Mouse (Mus musculus): ENCODE results near the gene Dact3. TPM values are rescaled to one million over a fixed set of nuclear protein-coding genes. Genes with fewer than 3 reads are reported as not detected.

Gene Dact3
- polyA plus RNA-seq, 1 experiment from 2014 or later: 2.1 TPM

DNA sequence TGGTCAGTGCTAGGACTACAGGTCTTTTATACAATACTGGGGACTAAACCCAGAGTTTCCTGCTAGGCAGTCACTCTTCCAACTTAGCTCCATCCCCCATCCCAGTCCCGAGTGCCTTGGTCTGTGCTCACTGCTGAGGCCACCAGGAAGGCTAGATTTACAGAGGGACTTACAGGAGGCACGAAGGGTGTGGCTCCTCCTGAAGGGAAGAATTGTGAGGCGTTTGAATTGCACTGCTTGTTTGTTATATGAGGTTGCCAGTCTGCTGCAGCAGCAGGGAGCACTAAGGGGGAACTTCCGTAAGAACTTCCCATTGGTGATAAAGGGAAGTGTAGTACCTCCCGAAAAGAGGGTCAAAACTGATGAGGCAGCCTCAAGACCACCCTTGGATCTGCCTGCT lies 5.5 kb downstream of the Dact3 start:
- Histone ChIP-seq H3K9me3 (ENCODE audit: control insufficient read depth, low read length) (peaks cover 6% of the 10 kb centered on the region), H3K27me3 (ENCODE audit: control insufficient read depth, insufficient read depth, low read depth, low read length) (peaks cover 11% of the 10 kb centered on the region), H3K27ac (ENCODE audit: low read length) (peak overlapping the region; percentile 79), H3K9ac (ENCODE audit: low read length) (peak overlapping the region; percentile 13; the same call in 1 of the 2 replicates), H3K4me3 (ENCODE audit: low read length) (no peak overlapping the region), H3K36me3 (ENCODE audit: control insufficient read depth, insufficient read depth, low read length) (peaks cover 21% of the 10 kb centered on the region), H3K4me1 (replicated peaks; ENCODE audit: control insufficient read depth, insufficient read depth, low read length) (peaks cover 19% of the 10 kb centered on the region), H3K4me2 (ENCODE audit: low read depth, low read length) (peak overlapping the region; percentile 14; the same call in 1 of the 2 replicates)
- ATAC-seq (ENCODE audit: low read depth): 0 out of 2 replicates have a peak, but pooled peaks have one; percentile 1
- 24% methylated on average over 5 of the region's 5 CpGs for WGBS

GRCm38 (mm10) chr7:16883162-16883561 lies 8.0 kb downstream of the Dact3 start:
- ATAC-seq (ENCODE audit: low read depth): no peak
- Histone ChIP-seq H3K4me2 (ENCODE audit: low read depth, low read length) (no peak overlapping the region), H3K9me3 (ENCODE audit: control insufficient read depth, low read length) (peaks cover 15% of the 10 kb centered on the region), H3K27ac (ENCODE audit: low read length) (no peak overlapping the region), H3K36me3 (ENCODE audit: control insufficient read depth, insufficient read depth, low read length) (peaks cover 30% of the 10 kb centered on the region), H3K4me1 (replicated peaks; ENCODE audit: control insufficient read depth, insufficient read depth, low read length) (peaks cover 11% of the 10 kb centered on the region), H3K9ac (ENCODE audit: low read length) (no peak overlapping the region), H3K27me3 (ENCODE audit: control insufficient read depth, insufficient read depth, low read depth, low read length) (peaks cover 19% of the 10 kb centered on the region), H3K4me3 (ENCODE audit: low read length) (no peak overlapping the region)
- 87% methylated on average over 6 of the region's 6 CpGs for WGBS

- Histone ChIP-seq H3K36me3 (ENCODE audit: control insufficient read depth, insufficient read depth, low read length) (peaks cover 30% of the 10 kb centered on the region), H3K4me3 (ENCODE audit: low read length) (no peak overlapping the region), H3K4me2 (ENCODE audit: low read depth, low read length) (no peak overlapping the region), H3K9me3 (ENCODE audit: control insufficient read depth, low read length) (peaks cover 15% of the 10 kb centered on the region), H3K27ac (ENCODE audit: low read length) (no peak overlapping the region), H3K9ac (ENCODE audit: low read length) (no peak overlapping the region), H3K4me1 (replicated peaks; ENCODE audit: control insufficient read depth, insufficient read depth, low read length) (peaks cover 11% of the 10 kb centered on the region), H3K27me3 (ENCODE audit: control insufficient read depth, insufficient read depth, low read depth, low read length) (peaks cover 19% of the 10 kb centered on the region)
- 71% methylated on average over 4 of the region's 4 CpGs for WGBS
- ATAC-seq (ENCODE audit: low read depth): no peak
Observed at GRCm38 (mm10) chr7:16884334-16884733, 9.2 kb downstream of the Dact3 start.

DNA sequence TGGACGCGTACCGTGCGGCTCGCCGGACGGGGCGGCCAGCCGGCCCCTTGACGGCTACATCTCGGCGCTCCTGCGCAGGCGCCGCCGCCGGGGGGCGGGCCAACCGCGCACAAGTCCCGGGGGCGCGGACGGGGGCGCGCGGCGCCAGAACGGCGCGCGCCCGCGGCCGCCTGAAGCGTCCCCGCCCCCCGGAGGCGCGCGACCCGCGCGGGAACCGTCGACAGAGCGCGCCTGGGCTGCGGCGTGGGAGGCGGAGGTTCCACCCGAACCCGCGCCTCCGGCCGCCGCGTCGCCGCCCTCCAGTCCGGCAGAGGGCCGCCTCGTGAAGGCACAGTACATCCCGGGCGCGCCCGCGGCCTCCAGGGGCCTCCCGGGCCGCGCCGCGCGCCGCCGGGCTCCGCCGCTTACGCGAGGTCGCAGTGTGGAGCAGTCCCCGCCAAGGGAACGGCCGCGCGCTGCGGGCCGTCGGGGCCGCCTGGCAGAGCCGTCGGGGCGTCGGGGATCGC lies 10.2 kb downstream of the Dact3 start:
- Histone ChIP-seq H3K4me2 (ENCODE audit: low read depth, low read length) (peak overlapping the region; percentile 44), H3K36me3 (ENCODE audit: control insufficient read depth, insufficient read depth, low read length) (peaks cover 30% of the 10 kb centered on the region), H3K9ac (ENCODE audit: low read length) (peak overlapping the region; percentile 27; the same call in 1 of the 2 replicates), H3K4me1 (replicated peaks; ENCODE audit: control insufficient read depth, insufficient read depth, low read length) (peaks cover 5% of the 10 kb centered on the region), H3K27ac (ENCODE audit: low read length) (no peak overlapping the region), H3K4me3 (ENCODE audit: low read length) (peak overlapping the region; percentile 37), H3K27me3 (ENCODE audit: control insufficient read depth, insufficient read depth, low read depth, low read length) (peaks cover 19% of the 10 kb centered on the region), H3K9me3 (ENCODE audit: control insufficient read depth, low read length) (peaks cover 15% of the 10 kb centered on the region)
- 13% methylated on average over 57 of the region's 95 CpGs for WGBS
- peak; percentile 39; the same call in 1 of the 2 replicates for ATAC-seq (ENCODE audit: low read depth)

DNA sequence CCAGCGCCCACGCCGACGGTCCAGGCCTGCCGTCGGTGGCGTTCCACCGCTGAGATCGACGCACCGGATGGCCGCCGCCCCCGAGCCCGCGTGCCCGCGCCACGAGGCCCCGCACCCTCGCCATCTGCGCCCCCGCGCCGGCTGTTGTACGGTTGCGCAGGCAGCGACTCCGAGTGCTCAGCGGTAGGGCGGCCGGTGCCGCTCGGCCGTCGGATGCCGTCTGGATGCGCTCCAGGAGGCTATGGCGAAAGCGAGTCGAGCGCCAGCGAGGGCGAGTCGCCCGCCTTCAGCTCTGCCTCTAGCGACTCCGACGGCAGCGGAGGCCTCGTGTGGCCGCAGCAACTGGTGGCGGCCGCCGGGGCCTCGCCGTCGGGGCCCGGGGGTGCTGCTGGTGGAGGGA lies 10.8 kb downstream of the Dact3 start:
- no peak for ATAC-seq (ENCODE audit: low read depth)
- Histone ChIP-seq H3K4me1 (replicated peaks; ENCODE audit: control insufficient read depth, insufficient read depth, low read length) (peaks cover 3% of the 10 kb centered on the region), H3K9me3 (ENCODE audit: control insufficient read depth, low read length) (peaks cover 15% of the 10 kb centered on the region), H3K27ac (ENCODE audit: low read length) (no peak overlapping the region), H3K4me3 (ENCODE audit: low read length) (peak overlapping the region; percentile 37; the same call in 1 of the 2 replicates), H3K4me2 (ENCODE audit: low read depth, low read length) (no peak overlapping the region; the same call in 1 of the 2 replicates), H3K27me3 (ENCODE audit: control insufficient read depth, insufficient read depth, low read depth, low read length) (peaks cover 19% of the 10 kb centered on the region), H3K9ac (ENCODE audit: low read length) (no peak overlapping the region), H3K36me3 (ENCODE audit: control insufficient read depth, insufficient read depth, low read length) (peaks cover 30% of the 10 kb centered on the region)
- WGBS: 50% methylated on average over 59 of the region's 59 CpGs

DNA sequence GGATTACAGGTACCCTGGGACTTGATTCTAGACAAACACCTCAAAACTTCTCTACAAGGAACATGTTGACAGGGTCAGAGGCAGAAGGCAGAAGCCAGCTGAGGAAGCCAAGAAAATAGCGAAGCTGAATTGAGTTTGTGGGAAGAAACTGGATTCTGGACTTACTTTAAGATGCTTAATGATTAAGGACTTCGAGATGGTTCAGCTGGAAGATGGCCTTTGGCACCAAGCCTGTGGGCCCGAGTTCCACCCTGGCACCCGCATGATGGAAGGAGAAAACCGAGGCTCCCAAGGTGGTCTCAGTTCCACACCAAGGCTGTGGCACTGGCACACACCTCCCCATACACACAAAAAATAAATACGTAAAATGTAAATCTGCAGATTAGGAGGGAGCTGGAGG lies 15.4 kb downstream of the Dact3 start:
- Histone ChIP-seq H3K4me1 (replicated peaks; ENCODE audit: control insufficient read depth, insufficient read depth, low read length) (peaks cover 32% of the 10 kb centered on the region), H3K9ac (ENCODE audit: low read length) (peak overlapping the region; percentile 38; the same call in 1 of the 2 replicates), H3K36me3 (ENCODE audit: control insufficient read depth, insufficient read depth, low read length) (peaks cover 11% of the 10 kb centered on the region), H3K9me3 (ENCODE audit: control insufficient read depth, low read length) (peaks cover 9% of the 10 kb centered on the region), H3K27ac (ENCODE audit: low read length) (peak overlapping the region; percentile 96), H3K4me2 (ENCODE audit: low read depth, low read length) (peak overlapping the region; percentile 74), H3K27me3 (ENCODE audit: control insufficient read depth, insufficient read depth, low read depth, low read length) (peaks cover 31% of the 10 kb centered on the region), H3K4me3 (ENCODE audit: low read length) (peak overlapping the region; percentile 15; the same call in 1 of the 2 replicates)
- ATAC-seq (ENCODE audit: low read depth): peak; percentile 16; the same call in 1 of the 2 replicates
- 30% methylated on average over 6 of the region's 6 CpGs for WGBS

DNA sequence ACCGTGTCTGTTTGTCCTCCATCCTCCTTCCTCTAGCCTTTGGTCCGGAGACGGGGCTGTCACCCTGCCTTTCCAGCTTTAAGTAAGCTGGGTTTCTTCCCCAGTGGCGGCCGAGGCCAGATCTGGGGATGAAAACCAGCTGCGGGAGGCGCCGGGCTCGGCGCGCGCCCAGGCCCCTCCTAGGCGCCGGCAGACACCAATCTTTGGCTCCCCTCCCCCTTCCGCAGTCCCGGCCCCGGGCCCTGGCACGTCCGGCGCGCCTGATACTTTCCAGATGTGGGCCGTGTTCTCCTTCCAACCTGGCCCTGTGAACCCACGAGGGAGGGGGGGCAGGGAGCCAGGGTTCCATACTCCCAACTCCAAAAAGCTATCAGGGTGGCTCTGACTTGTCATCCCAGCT lies 15.8 kb downstream of the Dact3 start:
- peaks cover 33% of the 10 kb centered on the region for H3K4me1 ChIP-seq (replicated peaks; ENCODE audit: control insufficient read depth, insufficient read depth, low read length)
- peak overlapping the region; percentile 74 for H3K4me2 ChIP-seq (ENCODE audit: low read depth, low read length)
- peaks cover 6% of the 10 kb centered on the region for H3K36me3 ChIP-seq (ENCODE audit: control insufficient read depth, insufficient read depth, low read length)
- peak; percentile 89 for ATAC-seq (ENCODE audit: low read depth)
- H3K9me3 ChIP-seq (ENCODE audit: control insufficient read depth, low read length): peaks cover 5% of the 10 kb centered on the region
- H3K27me3 ChIP-seq (ENCODE audit: control insufficient read depth, insufficient read depth, low read depth, low read length): peaks cover 27% of the 10 kb centered on the region
- H3K4me3 ChIP-seq (ENCODE audit: low read length): no peak overlapping the region
- H3K9ac ChIP-seq (ENCODE audit: low read length): peak overlapping the region; percentile 38; the same call in 1 of the 2 replicates
- WGBS: 1% methylated on average over 23 of the region's 23 CpGs
- peak overlapping the region; percentile 96 for H3K27ac ChIP-seq (ENCODE audit: low read length)

DNA sequence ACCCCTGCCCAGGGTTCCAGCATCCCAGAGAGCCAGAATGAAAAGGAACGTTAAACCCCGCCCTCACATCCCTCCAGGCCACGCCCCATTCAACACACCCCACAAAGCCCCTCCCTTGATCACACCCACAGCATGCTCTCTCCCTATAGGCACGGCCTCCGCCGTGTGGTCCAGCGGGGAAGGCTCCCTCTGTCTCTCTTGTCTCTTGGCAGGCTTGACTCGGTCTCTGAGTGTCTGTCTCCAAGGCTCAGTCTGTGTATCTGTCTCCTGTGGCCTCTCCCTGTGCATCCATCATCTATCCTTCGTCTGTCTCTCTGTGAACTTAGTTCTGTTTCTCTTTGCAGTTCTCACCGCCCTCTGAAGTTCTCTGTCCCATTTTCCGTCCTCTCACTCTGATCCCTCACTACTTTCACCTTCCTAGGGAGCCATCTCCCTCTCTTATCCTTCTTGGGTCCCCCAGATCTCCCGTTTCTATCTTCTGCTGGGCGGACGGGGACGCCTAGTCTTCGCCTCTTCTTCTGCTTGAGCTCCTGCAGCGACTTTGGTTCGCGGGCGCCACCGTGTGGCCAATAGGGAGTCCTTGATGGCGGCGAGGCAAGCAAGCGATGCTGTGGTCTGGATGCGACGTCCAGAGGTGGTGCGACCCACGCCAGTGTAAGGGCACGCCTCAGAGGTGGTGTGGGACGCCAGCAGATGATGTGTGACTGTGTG lies 16.7 kb downstream of the Dact3 start, which contains the start of gene Gng8:
TSS of gene Gng8 (plus strand) at position 146 of the 711 bp plus-strand sequence.
- Histone ChIP-seq H3K4me1 (replicated peaks; ENCODE audit: control insufficient read depth, insufficient read depth, low read length) (peaks cover 33% of the 10 kb centered on the region), H3K27ac (ENCODE audit: low read length) (peak within 1 kb of the TSS; percentile 96), H3K4me2 (ENCODE audit: low read depth, low read length) (peak within 1 kb of the TSS; percentile 74), H3K9me3 (ENCODE audit: control insufficient read depth, low read length) (no peaks in the 10 kb centered on the region), H3K9ac (ENCODE audit: low read length) (peak within 1 kb of the TSS; percentile 61), H3K4me3 (ENCODE audit: low read length) (peak within 1 kb of the TSS; percentile 49), H3K36me3 (ENCODE audit: control insufficient read depth, insufficient read depth, low read length) (no peaks in the 10 kb centered on the region), H3K27me3 (ENCODE audit: control insufficient read depth, insufficient read depth, low read depth, low read length) (peaks cover 22% of the 10 kb centered on the region)
- ATAC-seq (ENCODE audit: low read depth): peak; percentile 86
- WGBS: under 1% methylated on average over 30 of the region's 30 CpGs

DNA sequence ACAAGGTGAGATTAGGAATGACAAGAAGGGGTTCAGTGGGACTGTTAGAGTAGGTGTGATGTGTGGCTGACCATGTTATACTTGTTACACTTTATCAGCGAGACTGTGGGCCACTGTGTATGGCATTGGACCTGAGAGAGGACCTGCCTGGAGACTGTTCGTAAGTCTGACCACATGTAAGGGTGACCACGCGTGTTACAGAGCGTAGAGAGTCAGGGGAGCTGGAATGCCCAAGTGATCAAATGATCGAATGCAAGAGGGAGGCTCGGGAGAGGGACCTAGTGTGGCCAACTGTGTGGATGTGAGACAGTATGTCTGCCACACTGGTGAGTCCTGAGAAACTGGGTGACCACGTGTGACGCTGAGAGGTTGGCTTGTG lies 17.2 kb downstream of the Dact3 start:
- Histone ChIP-seq H3K4me3 (ENCODE audit: low read length) (peak overlapping the region; percentile 49), H3K4me2 (ENCODE audit: low read depth, low read length) (peak overlapping the region; percentile 74), H3K9me3 (ENCODE audit: control insufficient read depth, low read length) (no peaks in the 10 kb centered on the region), H3K9ac (ENCODE audit: low read length) (peak overlapping the region; percentile 54), H3K4me1 (replicated peaks; ENCODE audit: control insufficient read depth, insufficient read depth, low read length) (peaks cover 33% of the 10 kb centered on the region), H3K27me3 (ENCODE audit: control insufficient read depth, insufficient read depth, low read depth, low read length) (peaks cover 22% of the 10 kb centered on the region), H3K36me3 (ENCODE audit: control insufficient read depth, insufficient read depth, low read length) (no peaks in the 10 kb centered on the region), H3K27ac (ENCODE audit: low read length) (no peak overlapping the region; the same call in 1 of the 2 replicates)
- ATAC-seq (ENCODE audit: low read depth): no peak
- WGBS: 33% methylated on average over 9 of the region's 9 CpGs

Data from lung, embryonic 16.5 days (tissue).